Mouse (Mus musculus): Measurements from ENCODE around the gene Olfr1247. TPM values are rescaled to one million over a fixed set of nuclear protein-coding genes. Genes with fewer than 3 reads are reported as not detected.
"Not testable (repeated sequence)": the region's sequence is repeated elsewhere in the genome, so short reads cannot be mapped to it uniquely, and the experiment has no call there.

Gene Olfr1247
- not detected in 2 replicates for polyA plus RNA-seq (2015; fragmentation: Nextera tagmentation; extraction: Ambion mirVana)

GRCm38 (mm10) chr2:89614030-89614429 is at the start of gene Olfr1247:
Gene Olfr1247 (minus strand): TSS chr2:89614130.
- no peaks in the 10 kb centered on the region for H3K27me3 ChIP-seq (ENCODE audit: insufficient read depth, low read length)
- no peak for TF ChIP-seq EP300 (IDR thresholded peaks at IDR 0.05; ENCODE audit: low read depth)
- no peak for TF ChIP-seq CTCF (IDR thresholded peaks at IDR 0.05; ENCODE audit: low read depth)
- WGBS (ENCODE audit: insufficient replicate concordance) = 86% methylated on average over 2 of the region's 2 CpGs
- H3K9me3 ChIP-seq (ENCODE audit: low read length) = no peaks in the 10 kb centered on the region
- DNase-seq (no peak), ATAC-seq (no peak)
- H3K36me3 ChIP-seq (replicated peaks; ENCODE audit: insufficient read depth, low read length) = no peaks in the 10 kb centered on the region
- no peaks in the 10 kb centered on the region for H3K4me1 ChIP-seq (ENCODE audit: insufficient read depth)
- H3K4me2 ChIP-seq (ENCODE audit: low read depth, low read length) = no peak within 1 kb of the TSS
- H3K4me3 ChIP-seq (ENCODE audit: low read depth, low read length) = no peak within 1 kb of the TSS
- H3K9ac ChIP-seq (replicated peaks) = no peak within 1 kb of the TSS
- H3K27ac ChIP-seq (ENCODE audit: low read depth) = no peak within 1 kb of the TSS

GRCm38 (mm10) chr2:89661367-89661766 is 47.4 kb upstream of the Olfr1247 start, which contains the start of gene Olfr1250:
Gene Olfr1250 (minus strand): TSS chr2:89661467.
- Histone ChIP-seq H3K9ac (replicated peaks) (no peak within 1 kb of the TSS), H3K4me2 (ENCODE audit: low read depth, low read length) (no peak within 1 kb of the TSS), H3K4me1 (ENCODE audit: insufficient read depth) (no peaks in the 10 kb centered on the region), H3K9me3 (ENCODE audit: low read length) (no peaks in the 10 kb centered on the region), H3K27ac (ENCODE audit: low read depth) (no peak within 1 kb of the TSS), H3K4me3 (ENCODE audit: low read depth, low read length) (no peak within 1 kb of the TSS), H3K27me3 (ENCODE audit: insufficient read depth, low read length) (no peaks in the 10 kb centered on the region), H3K36me3 (replicated peaks; ENCODE audit: insufficient read depth, low read length) (no peaks in the 10 kb centered on the region)
- DNase-seq (no peak), ATAC-seq (no peak)
- TF ChIP-seq CTCF (IDR thresholded peaks at IDR 0.05; ENCODE audit: low read depth) = no peak
- no peak for TF ChIP-seq EP300 (IDR thresholded peaks at IDR 0.05; ENCODE audit: low read depth)

- no peak for TF ChIP-seq EP300 (IDR thresholded peaks at IDR 0.05; ENCODE audit: low read depth)
- TF ChIP-seq CTCF (IDR thresholded peaks at IDR 0.05; ENCODE audit: low read depth) = no peak
- Histone ChIP-seq H3K4me3 (ENCODE audit: low read depth, low read length) (no peak within 1 kb of the TSS), H3K4me1 (ENCODE audit: insufficient read depth) (no peaks in the 10 kb centered on the region), H3K27ac (ENCODE audit: low read depth) (no peak within 1 kb of the TSS), H3K27me3 (ENCODE audit: insufficient read depth, low read length) (no peaks in the 10 kb centered on the region), H3K36me3 (replicated peaks; ENCODE audit: insufficient read depth, low read length) (no peaks in the 10 kb centered on the region), H3K9me3 (ENCODE audit: low read length) (no peaks in the 10 kb centered on the region), H3K9ac (replicated peaks) (no peak within 1 kb of the TSS), H3K4me2 (ENCODE audit: low read depth, low read length) (no peak within 1 kb of the TSS)
- 78% methylated on average over 2 of the region's 2 CpGs for WGBS (ENCODE audit: insufficient replicate concordance)
- DNase-seq (no peak), ATAC-seq (no peak)
Measured at GRCm38 (mm10) chr2:89634883-89635282, 21.0 kb upstream of the Olfr1247 start, which contains the start of gene Olfr1249. Gene Olfr1249 (minus strand): TSS chr2:89634983.

- H3K9ac ChIP-seq (replicated peaks); H3K4me1 ChIP-seq (ENCODE audit: insufficient read depth); H3K27me3 ChIP-seq (ENCODE audit: insufficient read depth, low read length); ATAC-seq; DNase-seq; H3K4me2 ChIP-seq (ENCODE audit: low read depth, low read length); H3K36me3 ChIP-seq (replicated peaks; ENCODE audit: insufficient read depth, low read length); H3K4me3 ChIP-seq (ENCODE audit: low read depth, low read length); H3K27ac ChIP-seq (ENCODE audit: low read depth); H3K9me3 ChIP-seq (ENCODE audit: low read length): not testable (repeated sequence)
- 94% methylated on average over 1 of the region's 1 CpGs for WGBS (ENCODE audit: insufficient replicate concordance)
Measured at GRCm38 (mm10) chr2:89618145-89618544, 4.2 kb upstream of the Olfr1247 start, which contains the start of gene Olfr1248. Gene Olfr1248 (minus strand): TSS chr2:89618245.

GRCm38 (mm10) chr2:89593057-89593456 is 20.9 kb downstream of the Olfr1247 start, which contains the start of gene Olfr1246:
Gene Olfr1246 (minus strand): TSS chr2:89593157.
- DNase-seq = no peak
- no peaks in the 10 kb centered on the region for H3K36me3 ChIP-seq (replicated peaks; ENCODE audit: insufficient read depth, low read length)
- no peak within 1 kb of the TSS for H3K27ac ChIP-seq (ENCODE audit: low read depth)
- H3K9me3 ChIP-seq (ENCODE audit: low read length) = no peaks in the 10 kb centered on the region
- H3K27me3 ChIP-seq (ENCODE audit: insufficient read depth, low read length) = no peaks in the 10 kb centered on the region
- no peak for ATAC-seq
- WGBS (ENCODE audit: insufficient replicate concordance) = 81% methylated on average over 2 of the region's 2 CpGs
- no peak within 1 kb of the TSS for H3K4me3 ChIP-seq (ENCODE audit: low read depth, low read length)
- no peaks in the 10 kb centered on the region for H3K4me1 ChIP-seq (ENCODE audit: insufficient read depth)
- TF ChIP-seq EP300 (IDR thresholded peaks at IDR 0.05; ENCODE audit: low read depth) (no peak), CTCF (IDR thresholded peaks at IDR 0.05; ENCODE audit: low read depth) (no peak)
- H3K9ac ChIP-seq (replicated peaks) = no peak within 1 kb of the TSS
- H3K4me2 ChIP-seq (ENCODE audit: low read depth, low read length) = no peak within 1 kb of the TSS

GRCm38 (mm10) chr2:89578347-89578746 is 35.6 kb downstream of the Olfr1247 start, which contains the start of gene Olfr1245:
Gene Olfr1245 (minus strand): TSS chr2:89578447.
- no peak for DNase-seq
- Histone ChIP-seq H3K27ac (ENCODE audit: low read depth) (no peak within 1 kb of the TSS), H3K4me1 (ENCODE audit: insufficient read depth) (no peaks in the 10 kb centered on the region), H3K27me3 (ENCODE audit: insufficient read depth, low read length) (no peaks in the 10 kb centered on the region), H3K4me3 (ENCODE audit: low read depth, low read length) (no peak within 1 kb of the TSS), H3K4me2 (ENCODE audit: low read depth, low read length) (no peak within 1 kb of the TSS), H3K9ac (replicated peaks) (no peak within 1 kb of the TSS), H3K9me3 (ENCODE audit: low read length) (no peaks in the 10 kb centered on the region), H3K36me3 (replicated peaks; ENCODE audit: insufficient read depth, low read length) (no peaks in the 10 kb centered on the region)
- ATAC-seq = no peak
- TF ChIP-seq CTCF (IDR thresholded peaks at IDR 0.05; ENCODE audit: low read depth) (no peak), EP300 (IDR thresholded peaks at IDR 0.05; ENCODE audit: low read depth) (no peak)
- WGBS (ENCODE audit: insufficient replicate concordance) = 70% methylated on average over 1 of the region's 1 CpGs

- H3K4me1 ChIP-seq (ENCODE audit: insufficient read depth); H3K9me3 ChIP-seq (ENCODE audit: low read length); ATAC-seq; H3K4me3 ChIP-seq (ENCODE audit: low read depth, low read length); H3K36me3 ChIP-seq (replicated peaks; ENCODE audit: insufficient read depth, low read length); H3K4me2 ChIP-seq (ENCODE audit: low read depth, low read length); H3K27me3 ChIP-seq (ENCODE audit: insufficient read depth, low read length); H3K9ac ChIP-seq (replicated peaks); DNase-seq; H3K27ac ChIP-seq (ENCODE audit: low read depth): not testable (repeated sequence)
- 50% methylated on average over 2 of the region's 2 CpGs for WGBS (ENCODE audit: insufficient replicate concordance)
Measured at GRCm38 (mm10) chr2:89562706-89563105, 51.2 kb downstream of the Olfr1247 start.

Other genes starting within 250 kb of the Olfr1247 start
- gene Olfr1234, start 249.3 kb downstream of the Olfr1247 start, polyA plus RNA-seq (2015; fragmentation: Nextera tagmentation; extraction: Ambion mirVana) = not detected in 2 replicates
- not detected in 2 replicates for gene Olfr1238, start 204.5 kb downstream of the Olfr1247 start, polyA plus RNA-seq (2015; fragmentation: Nextera tagmentation; extraction: Ambion mirVana)
- not detected in 2 replicates for gene Olfr1239, start 193.7 kb downstream of the Olfr1247 start, polyA plus RNA-seq (2015; fragmentation: Nextera tagmentation; extraction: Ambion mirVana)
- not detected in 2 replicates for gene Olfr1240, start 171.1 kb downstream of the Olfr1247 start, polyA plus RNA-seq (2015; fragmentation: Nextera tagmentation; extraction: Ambion mirVana)
- gene Olfr1241, start 127.0 kb downstream of the Olfr1247 start, polyA plus RNA-seq (2015; fragmentation: Nextera tagmentation; extraction: Ambion mirVana) = not detected in 2 replicates
- not detected in 2 replicates for gene Olfr1242, start 115.8 kb downstream of the Olfr1247 start, polyA plus RNA-seq (2015; fragmentation: Nextera tagmentation; extraction: Ambion mirVana)
- gene Olfr1243, start 82.6 kb downstream of the Olfr1247 start, polyA plus RNA-seq (2015; fragmentation: Nextera tagmentation; extraction: Ambion mirVana) = not detected in 2 replicates
- gene Olfr1245, start 35.7 kb downstream of the Olfr1247 start, polyA plus RNA-seq (2015; fragmentation: Nextera tagmentation; extraction: Ambion mirVana) = not detected in 2 replicates
- not detected in 2 replicates for gene Olfr1246, start 21.0 kb downstream of the Olfr1247 start, polyA plus RNA-seq (2015; fragmentation: Nextera tagmentation; extraction: Ambion mirVana)
- gene Olfr1248, start 4.1 kb upstream of the Olfr1247 start, polyA plus RNA-seq (2015; fragmentation: Nextera tagmentation; extraction: Ambion mirVana) = not detected in 2 replicates
- not detected in 2 replicates for gene Olfr1249, start 20.9 kb upstream of the Olfr1247 start, polyA plus RNA-seq (2015; fragmentation: Nextera tagmentation; extraction: Ambion mirVana)
- gene Olfr1250, start 47.3 kb upstream of the Olfr1247 start, polyA plus RNA-seq (2015; fragmentation: Nextera tagmentation; extraction: Ambion mirVana) = not detected in 2 replicates
- not detected in 2 replicates for gene Olfr1251, start 57.8 kb upstream of the Olfr1247 start, polyA plus RNA-seq (2015; fragmentation: Nextera tagmentation; extraction: Ambion mirVana)
- not detected in 2 replicates for gene Olfr1252, start 110.9 kb upstream of the Olfr1247 start, polyA plus RNA-seq (2015; fragmentation: Nextera tagmentation; extraction: Ambion mirVana)
- gene Olfr1253, start 143.0 kb upstream of the Olfr1247 start, polyA plus RNA-seq (2015; fragmentation: Nextera tagmentation; extraction: Ambion mirVana) = not detected in 2 replicates
- not detected in 2 replicates for gene Olfr1254, start 179.5 kb upstream of the Olfr1247 start, polyA plus RNA-seq (2015; fragmentation: Nextera tagmentation; extraction: Ambion mirVana)
- not detected in 2 replicates for gene Olfr1255, start 197.9 kb upstream of the Olfr1247 start, polyA plus RNA-seq (2015; fragmentation: Nextera tagmentation; extraction: Ambion mirVana)
- gene Olfr1256, start 227.4 kb upstream of the Olfr1247 start, polyA plus RNA-seq (2015; fragmentation: Nextera tagmentation; extraction: Ambion mirVana) = not detected in 2 replicates
- gene Olfr48, start 234.1 kb upstream of the Olfr1247 start, polyA plus RNA-seq (2015; fragmentation: Nextera tagmentation; extraction: Ambion mirVana) = not detected in 2 replicates